Mouse (Mus musculus): ENCODE measurements around the gene Syt16. TPM values are rescaled to one million over a fixed set of nuclear protein-coding genes. Genes with fewer than 3 reads are reported as not detected.

The Syt16 gene
- polyA plus RNA-seq, 1 experiment from 2014 or later = 9.7 TPM

- Histone ChIP-seq H3K9me3 (0 out of 2 replicates have a peak, but pooled peaks cover 6% of the 10 kb centered on the region), H3K4me3 (no peak overlapping the region), H3K9ac (no peak overlapping the region), H3K36me3 (no peaks in the 10 kb centered on the region), H3K4me1 (no peaks in the 10 kb centered on the region), H3K27ac (no peak overlapping the region), H3K27me3 (no peaks in the 10 kb centered on the region), H3K4me2 (no peak overlapping the region)
- no peak for ATAC-seq (ENCODE audit: insufficient number of reproducible peaks, insufficient read depth, low FRiP score, low TSS enrichment, low read depth)
- WGBS = 82% methylated on average over 11 of the region's 11 CpGs
These were observed 190.9 kb downstream of the Syt16 start for GRCm38 (mm10) chr12:74188243-74188785.

- Histone ChIP-seq H3K36me3 (no peaks in the 10 kb centered on the region), H3K27me3 (no peaks in the 10 kb centered on the region), H3K27ac (no peak overlapping the region), H3K4me1 (no peaks in the 10 kb centered on the region), H3K9ac (no peak overlapping the region), H3K4me2 (no peak overlapping the region), H3K4me3 (no peak overlapping the region), H3K9me3 (0 out of 2 replicates have a peak, but pooled peaks cover 6% of the 10 kb centered on the region)
- 46% methylated on average over 7 of the region's 7 CpGs for WGBS
- no peak for ATAC-seq (ENCODE audit: insufficient number of reproducible peaks, insufficient read depth, low FRiP score, low TSS enrichment, low read depth)
These were observed 191.4 kb downstream of the Syt16 start for GRCm38 (mm10) chr12:74188815-74189214.

GRCm38 (mm10) chr12:74189840-74190239 lies 192.4 kb downstream of the Syt16 start:
- ATAC-seq (ENCODE audit: insufficient number of reproducible peaks, insufficient read depth, low FRiP score, low TSS enrichment, low read depth) = no peak
- Histone ChIP-seq H3K27ac (no peak overlapping the region), H3K4me3 (no peak overlapping the region), H3K27me3 (no peaks in the 10 kb centered on the region), H3K4me2 (no peak overlapping the region), H3K9me3 (no peaks in the 10 kb centered on the region), H3K4me1 (no peaks in the 10 kb centered on the region), H3K36me3 (no peaks in the 10 kb centered on the region), H3K9ac (no peak overlapping the region)
- WGBS = 84% methylated on average over 4 of the region's 4 CpGs

GRCm38 (mm10) chr12:74190297-74190696 lies 192.8 kb downstream of the Syt16 start:
- Histone ChIP-seq H3K9ac (no peak overlapping the region), H3K27ac (no peak overlapping the region), H3K27me3 (no peaks in the 10 kb centered on the region), H3K9me3 (no peaks in the 10 kb centered on the region), H3K36me3 (no peaks in the 10 kb centered on the region), H3K4me2 (no peak overlapping the region), H3K4me1 (no peaks in the 10 kb centered on the region), H3K4me3 (no peak overlapping the region)
- 89% methylated on average over 5 of the region's 5 CpGs for WGBS
- no peak for ATAC-seq (ENCODE audit: insufficient number of reproducible peaks, insufficient read depth, low FRiP score, low TSS enrichment, low read depth)

- H3K36me3 ChIP-seq = no peaks in the 10 kb centered on the region
- H3K4me1 ChIP-seq = no peaks in the 10 kb centered on the region
- no peak overlapping the region for H3K4me2 ChIP-seq
- no peak for ATAC-seq (ENCODE audit: insufficient number of reproducible peaks, insufficient read depth, low FRiP score, low TSS enrichment, low read depth)
- H3K27ac ChIP-seq = no peak overlapping the region
- H3K4me3 ChIP-seq = no peak overlapping the region
- 79% methylated on average over 4 of the region's 4 CpGs for WGBS
- no peaks in the 10 kb centered on the region for H3K9me3 ChIP-seq
- H3K27me3 ChIP-seq = no peaks in the 10 kb centered on the region
- H3K9ac ChIP-seq = no peak overlapping the region
These were observed 195.1 kb downstream of the Syt16 start for GRCm38 (mm10) chr12:74192552-74192951.

GRCm38 (mm10) chr12:74201410-74201809 lies 203.9 kb downstream of the Syt16 start:
- H3K27ac ChIP-seq = no peak overlapping the region
- 87% methylated on average over 5 of the region's 5 CpGs for WGBS

GRCm38 (mm10) chr12:74202431-74203042 lies 205.1 kb downstream of the Syt16 start:
- Histone ChIP-seq H3K27me3 (no peaks in the 10 kb centered on the region), H3K4me1 (no peaks in the 10 kb centered on the region), H3K4me3 (no peak overlapping the region), H3K9ac (no peak overlapping the region), H3K36me3 (no peaks in the 10 kb centered on the region), H3K9me3 (no peaks in the 10 kb centered on the region), H3K4me2 (no peak overlapping the region), H3K27ac (no peak overlapping the region)
- 84% methylated on average over 6 of the region's 6 CpGs for WGBS
- no peak for ATAC-seq (ENCODE audit: insufficient number of reproducible peaks, insufficient read depth, low FRiP score, low TSS enrichment, low read depth)

More at GRCm38 (mm10) chr12:74201410-74201809, 203.9 kb downstream of the Syt16 start:
- Histone ChIP-seq H3K4me2 (no peak overlapping the region), H3K9ac (no peak overlapping the region), H3K36me3 (no peaks in the 10 kb centered on the region), H3K9me3 (no peaks in the 10 kb centered on the region), H3K27me3 (no peaks in the 10 kb centered on the region), H3K4me3 (no peak overlapping the region), H3K4me1 (no peaks in the 10 kb centered on the region)
- ATAC-seq (ENCODE audit: insufficient number of reproducible peaks, insufficient read depth, low FRiP score, low TSS enrichment, low read depth) = no peak

- Histone ChIP-seq H3K4me2 (no peak overlapping the region), H3K36me3 (no peaks in the 10 kb centered on the region), H3K9me3 (no peaks in the 10 kb centered on the region), H3K27me3 (no peaks in the 10 kb centered on the region), H3K4me1 (no peaks in the 10 kb centered on the region), H3K4me3 (no peak overlapping the region), H3K9ac (no peak overlapping the region), H3K27ac (no peak overlapping the region)
- ATAC-seq (ENCODE audit: insufficient number of reproducible peaks, insufficient read depth, low FRiP score, low TSS enrichment, low read depth) = no peak
- 69% methylated on average over 3 of the region's 3 CpGs for WGBS
These were observed 214.7 kb downstream of the Syt16 start for GRCm38 (mm10) chr12:74212156-74212555.

- ATAC-seq (ENCODE audit: insufficient number of reproducible peaks, insufficient read depth, low FRiP score, low TSS enrichment, low read depth) = no peak
- H3K9ac ChIP-seq = no peak overlapping the region
- H3K4me2 ChIP-seq = no peak overlapping the region
- no peaks in the 10 kb centered on the region for H3K9me3 ChIP-seq
- no peaks in the 10 kb centered on the region for H3K4me1 ChIP-seq
- H3K36me3 ChIP-seq = no peaks in the 10 kb centered on the region
- no peak overlapping the region for H3K4me3 ChIP-seq
- WGBS = 65% methylated on average over 5 of the region's 5 CpGs
- no peaks in the 10 kb centered on the region for H3K27me3 ChIP-seq
- H3K27ac ChIP-seq = no peak overlapping the region
These were observed 218.8 kb downstream of the Syt16 start for GRCm38 (mm10) chr12:74216103-74216728.

- Histone ChIP-seq H3K9me3 (no peaks in the 10 kb centered on the region), H3K4me3 (no peak overlapping the region), H3K36me3 (no peaks in the 10 kb centered on the region), H3K27me3 (no peaks in the 10 kb centered on the region), H3K9ac (no peak overlapping the region), H3K27ac (no peak overlapping the region), H3K4me1 (no peaks in the 10 kb centered on the region), H3K4me2 (no peak overlapping the region)
- ATAC-seq (ENCODE audit: insufficient number of reproducible peaks, insufficient read depth, low FRiP score, low TSS enrichment, low read depth) = no peak
- 77% methylated on average over 4 of the region's 4 CpGs for WGBS
These were observed 222.4 kb downstream of the Syt16 start for GRCm38 (mm10) chr12:74219909-74220308.

- no peak overlapping the region for H3K4me3 ChIP-seq
- H3K36me3 ChIP-seq = no peaks in the 10 kb centered on the region
- WGBS = 87% methylated on average over 1 of the region's 1 CpGs
- no peaks in the 10 kb centered on the region for H3K9me3 ChIP-seq
- no peaks in the 10 kb centered on the region for H3K4me1 ChIP-seq
- no peaks in the 10 kb centered on the region for H3K27me3 ChIP-seq
- ATAC-seq (ENCODE audit: insufficient number of reproducible peaks, insufficient read depth, low FRiP score, low TSS enrichment, low read depth) = no peak
- H3K4me2 ChIP-seq = no peak overlapping the region
- H3K9ac ChIP-seq = no peak overlapping the region
- H3K27ac ChIP-seq = no peak overlapping the region
These were observed 223.2 kb downstream of the Syt16 start for GRCm38 (mm10) chr12:74220651-74221050.

GRCm38 (mm10) chr12:74230808-74231207 lies 233.3 kb downstream of the Syt16 start:
- no peaks in the 10 kb centered on the region for H3K27me3 ChIP-seq
- H3K4me2 ChIP-seq = no peak overlapping the region
- H3K4me3 ChIP-seq = no peak overlapping the region
- ATAC-seq (ENCODE audit: insufficient number of reproducible peaks, insufficient read depth, low FRiP score, low TSS enrichment, low read depth) = no peak
- no peaks in the 10 kb centered on the region for H3K9me3 ChIP-seq
- 74% methylated on average over 10 of the region's 10 CpGs for WGBS
- H3K36me3 ChIP-seq = no peaks in the 10 kb centered on the region
- no peaks in the 10 kb centered on the region for H3K4me1 ChIP-seq
- H3K27ac ChIP-seq = no peak overlapping the region
- no peak overlapping the region for H3K9ac ChIP-seq
